ENCODE assay signal across 9 mouse cellular contexts in the genomic region with DNA sequence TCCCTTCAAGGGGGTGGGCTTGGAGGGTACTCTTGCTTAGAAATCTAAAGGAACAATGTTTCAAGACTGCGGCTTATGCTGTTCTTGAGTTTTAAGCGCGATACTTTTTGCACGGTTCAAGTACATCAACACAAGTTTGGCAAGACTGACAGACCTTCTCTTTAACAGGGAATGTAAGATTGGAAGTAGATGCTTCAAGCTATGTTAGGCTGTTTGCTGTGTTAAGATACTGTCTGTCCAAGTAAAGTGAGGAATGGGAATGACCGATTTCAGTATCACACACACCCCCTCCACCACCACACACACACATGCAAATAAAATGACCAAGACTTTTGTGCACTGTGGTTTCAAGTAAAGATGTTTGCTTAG. TPM values are rescaled to one million over a fixed set of nuclear protein-coding genes. Genes with fewer than 3 reads are reported as not detected.
DNase-seq lines count a peak whose midpoint lies in the region; ATAC-seq and TF ChIP-seq lines count a peak whose summit lies in the region.
"Had no signal": no experiment of that assay in that cellular context is flagged by ENCODE, and none has a peak within 500 bp of the region (broad histone marks: within the 10 kb centered on the region; RNA-seq: fewer than 3 reads in every experiment).

No protein-coding gene starts in this region.

- H3K36me3 ChIP-seq in heart, embryonic 15.5 days: no peaks in the 10 kb centered on the region
- H3K36me3 ChIP-seq in hindbrain, embryonic 14.5 days (replicated peaks; ENCODE audit: control insufficient read depth, insufficient read depth): no peaks in the 10 kb centered on the region
- no peaks in the 10 kb centered on the region for H3K36me3 ChIP-seq in midbrain, embryonic 11.5 days (ENCODE audit: control insufficient read depth, insufficient read depth, low read length)

- peak overlapping the region; percentile 66 for H3K4me3 ChIP-seq in heart, embryonic 15.5 days
- H3K4me3 ChIP-seq in cortical plate, adult 2 months (ENCODE audit: insufficient read depth, low read length): peak overlapping the region; percentile 91
- H3K4me3 ChIP-seq in hindbrain, embryonic 14.5 days (replicated peaks; ENCODE audit: low read length): peak overlapping the region; percentile 49
- peak overlapping the region; percentile 62 for H3K4me3 ChIP-seq in midbrain, embryonic 11.5 days (ENCODE audit: low read depth, low read length)

- H3K4me1 ChIP-seq in heart, embryonic 15.5 days (replicated peaks): 0 out of 2 replicates have a peak, but pooled peaks cover 4% of the 10 kb centered on the region
- H3K4me1 ChIP-seq in cortical plate, adult 2 months (ENCODE audit: control insufficient read depth, insufficient read depth, low read length): peaks cover 1% of the 10 kb centered on the region; the same call in 1 of the 2 replicates
- peaks cover 7% of the 10 kb centered on the region; the same call in 1 of the 2 replicates for H3K4me1 ChIP-seq in hindbrain, embryonic 14.5 days (replicated peaks; ENCODE audit: control insufficient read depth, insufficient read depth, low read length)
- peaks cover 3% of the 10 kb centered on the region; the same call in 1 of the 2 replicates for H3K4me1 ChIP-seq in midbrain, embryonic 11.5 days (ENCODE audit: control insufficient read depth, insufficient read depth, low read length)

- peak overlapping the region; percentile 76 for H3K4me2 ChIP-seq in heart, embryonic 15.5 days
- H3K4me2 ChIP-seq in hindbrain, embryonic 14.5 days (replicated peaks): peak overlapping the region; percentile 58
- peak overlapping the region; percentile 78 for H3K4me2 ChIP-seq in midbrain, embryonic 11.5 days

- ATAC-seq in heart, embryonic 15.5 days (replicated peaks; ENCODE audit: insufficient number of reproducible peaks, insufficient read depth, low FRiP score, low read depth): no peak
- peak; percentile 21 for ATAC-seq in hindbrain, embryonic 14.5 days (ENCODE audit: low FRiP score)
- ATAC-seq in midbrain, embryonic 11.5 days (ENCODE audit: low FRiP score): peak; percentile 30; the same call in 1 of the 2 replicates
- ATAC-seq in erythroid progenitor cell, adult 5-6 weeks (replicated peaks; ENCODE audit: low FRiP score, poor library complexity, severe bottlenecking): no peak

- H3K9me3 ChIP-seq in heart, embryonic 15.5 days (replicated peaks): no peaks in the 10 kb centered on the region
- H3K9me3 ChIP-seq in hindbrain, embryonic 14.5 days (ENCODE audit: control insufficient read depth, low read length): no peaks in the 10 kb centered on the region
- H3K9me3 ChIP-seq in midbrain, embryonic 11.5 days (ENCODE audit: control insufficient read depth, low read length): no peaks in the 10 kb centered on the region

- no peak for TF ChIP-seq CTCF in cortical plate, adult 2 months (IDR thresholded peaks at IDR 0.05; ENCODE audit: extremely low read depth, insufficient read depth, low read length)

- no peak for TF ChIP-seq POLR2A in cortical plate, adult 2 months (IDR thresholded peaks at IDR 0.05; ENCODE audit: extremely low read depth, insufficient read depth, low read length)

- H3K27ac ChIP-seq in heart, embryonic 15.5 days: peak overlapping the region; percentile 76
- no peak overlapping the region for H3K27ac ChIP-seq in cortical plate, adult 2 months (ENCODE audit: insufficient read depth, low read length)
- peak overlapping the region; percentile 87 for H3K27ac ChIP-seq in hindbrain, embryonic 14.5 days
- no peak overlapping the region for H3K27ac ChIP-seq in midbrain, embryonic 11.5 days (ENCODE audit: low read depth, low read length)

- H3K27me3 ChIP-seq in heart, embryonic 15.5 days: no peaks in the 10 kb centered on the region
- no peaks in the 10 kb centered on the region for H3K27me3 ChIP-seq in hindbrain, embryonic 14.5 days (ENCODE audit: control insufficient read depth, insufficient read depth, low read length)
- H3K27me3 ChIP-seq in midbrain, embryonic 11.5 days (ENCODE audit: control insufficient read depth, insufficient read depth, low read length): no peaks in the 10 kb centered on the region
- H3K27me3 ChIP-seq: CH12.LX had no signal

- peak overlapping the region; percentile 63 for H3K9ac ChIP-seq in heart, embryonic 15.5 days
- peak overlapping the region; percentile 70 for H3K9ac ChIP-seq in hindbrain, embryonic 14.5 days
- peak overlapping the region; percentile 90 for H3K9ac ChIP-seq in midbrain, embryonic 11.5 days (ENCODE audit: low read length)

- 9% methylated on average over 5 of the region's 5 CpGs for WGBS in heart, embryonic 15.5 days
- 9% methylated on average over 5 of the region's 5 CpGs for WGBS in hindbrain, embryonic 14.5 days
- 6% methylated on average over 5 of the region's 5 CpGs for WGBS in midbrain, embryonic 11.5 days

- no peak for DNase-seq in heart, adult 11 months
- no peak for DNase-seq in hindbrain, embryonic 14.5 days (ENCODE audit: low spot score)
- DNase-seq in midbrain, embryonic 11.5 days (ENCODE audit: low spot score, missing footprints): no peak
- no peak for DNase-seq in layer of hippocampus, adult 9-11 months
- no peak for DNase-seq in layer of hippocampus, adult 9-10 months (ENCODE audit: low spot score)

RNA-seq across cellular contexts. Expression of gene Elavl4, which starts 0.3 kb away (rescaled TPM):
- 2.8 and 6.9 TPM in 2 replicates for polyA plus RNA-seq in heart, embryonic 15.5 days (2015; fragmentation: Nextera tagmentation; extraction: Ambion mirVana)
- polyA plus RNA-seq in cortical plate, adult 2 months (2012; rRNA removed): 49.5 and 51.2 TPM in 2 replicates
- polyA plus RNA-seq in hindbrain, embryonic 14.5 days (2014; fragmentation: Nextera tagmentation; extraction: Ambion mirVana): 357 and 384 TPM in 2 replicates
- 240 and 250 TPM in 2 replicates for polyA plus RNA-seq in midbrain, embryonic 11.5 days (2014; fragmentation: Nextera tagmentation; extraction: Ambion mirVana)
- not detected in 2 replicates for total RNA-seq in erythroid progenitor cell, adult 5-6 weeks (2015; ENCODE audit: low replicate concordance)
- total RNA-seq in erythroid progenitor cell, adult 5-6 weeks (2017; ENCODE audit: low replicate concordance): not detected in 2 replicates
- total RNA-seq: CH12.LX had no signal

RNA-seq across cellular contexts. Expression of gene Agbl4, which starts 45.5 kb away (rescaled TPM):
- polyA plus RNA-seq in heart, embryonic 15.5 days (2015; fragmentation: Nextera tagmentation; extraction: Ambion mirVana): 0.67 and 1.5 TPM in 2 replicates
- polyA plus RNA-seq in cortical plate, adult 2 months (2012; rRNA removed): 13.1 and 13.5 TPM in 2 replicates
- polyA plus RNA-seq in hindbrain, embryonic 14.5 days (2014; fragmentation: Nextera tagmentation; extraction: Ambion mirVana): 3.0 and 3.5 TPM in 2 replicates
- polyA plus RNA-seq in midbrain, embryonic 11.5 days (2014; fragmentation: Nextera tagmentation; extraction: Ambion mirVana): 0.55 and 0.87 TPM in 2 replicates
- total RNA-seq in erythroid progenitor cell, adult 5-6 weeks (2015; ENCODE audit: low replicate concordance): not detected in 2 replicates
- not detected in 2 replicates for total RNA-seq in erythroid progenitor cell, adult 5-6 weeks (2017; ENCODE audit: low replicate concordance)
- total RNA-seq: CH12.LX had no signal

Comparison
In these comparisons a context has a peak if more than half of its experiments do, and no peak if none do; other contexts are left out.
1. ATAC-seq: peak in hindbrain, embryonic 14.5 days (single experiment) and midbrain, embryonic 11.5 days (single experiment); none in heart, embryonic 15.5 days (single experiment) and erythroid progenitor cell, adult 5-6 weeks (single experiment).
2. H3K27ac ChIP-seq: peak in heart, embryonic 15.5 days (single experiment) and hindbrain, embryonic 14.5 days (single experiment); none in cortical plate, adult 2 months (single experiment) and midbrain, embryonic 11.5 days (single experiment).
3. Peak in every context shown above with its lines, with median percentiles within 50 percentile points of each other: H3K4me2 ChIP-seq, H3K4me3 ChIP-seq and H3K9ac ChIP-seq.